Mouse (Mus musculus) layer of hippocampus, postnatal 14 days (tissue): ENCODE data around the gene Farp1. TPM values are rescaled to one million over a fixed set of nuclear protein-coding genes. Genes with fewer than 3 reads are reported as not detected.

Source experiments
- total RNA-seq, 2 experiments: library from RNA; stranded (reverse); gene quantifications; 2 replicates each; pipeline ENCODE4 v1.2.3; 2021

Farp1 gene
- total RNA-seq, 2 experiments from 2014 or later = 88.3 to 92.0 TPM

Other genes with a start within 250 kb of the Farp1 start
- 100 to 1,000 TPM in 1 of 2 experiments, 10 to 100 TPM in 1; 98.5 to 102 TPM for gene Ipo5, start 124.0 kb upstream of the Farp1 start, total RNA-seq